Mouse (Mus musculus) testis, adult 10 weeks (tissue): ENCODE measurements around the gene Tarbp1. TPM values are rescaled to one million over a fixed set of nuclear protein-coding genes. Genes with fewer than 3 reads are reported as not detected.

Experiments used
- polyA plus RNA-seq: library from polyadenylated mRNA; stranded (reverse); fragments of 350-450 nt; fragmentation: Illumina TruSeq; extraction: RNeasy Lipid Tissue Mini Kit (QIAGEN cat#74804); gene quantifications from one replicate; pipeline ENCODE4 v1.2.3, GENCODE M21; 2014; ENCODE audit warnings: low read depth, low replicate concordance

The Tarbp1 gene
- polyA plus RNA-seq: 0.25 TPM

DNA sequence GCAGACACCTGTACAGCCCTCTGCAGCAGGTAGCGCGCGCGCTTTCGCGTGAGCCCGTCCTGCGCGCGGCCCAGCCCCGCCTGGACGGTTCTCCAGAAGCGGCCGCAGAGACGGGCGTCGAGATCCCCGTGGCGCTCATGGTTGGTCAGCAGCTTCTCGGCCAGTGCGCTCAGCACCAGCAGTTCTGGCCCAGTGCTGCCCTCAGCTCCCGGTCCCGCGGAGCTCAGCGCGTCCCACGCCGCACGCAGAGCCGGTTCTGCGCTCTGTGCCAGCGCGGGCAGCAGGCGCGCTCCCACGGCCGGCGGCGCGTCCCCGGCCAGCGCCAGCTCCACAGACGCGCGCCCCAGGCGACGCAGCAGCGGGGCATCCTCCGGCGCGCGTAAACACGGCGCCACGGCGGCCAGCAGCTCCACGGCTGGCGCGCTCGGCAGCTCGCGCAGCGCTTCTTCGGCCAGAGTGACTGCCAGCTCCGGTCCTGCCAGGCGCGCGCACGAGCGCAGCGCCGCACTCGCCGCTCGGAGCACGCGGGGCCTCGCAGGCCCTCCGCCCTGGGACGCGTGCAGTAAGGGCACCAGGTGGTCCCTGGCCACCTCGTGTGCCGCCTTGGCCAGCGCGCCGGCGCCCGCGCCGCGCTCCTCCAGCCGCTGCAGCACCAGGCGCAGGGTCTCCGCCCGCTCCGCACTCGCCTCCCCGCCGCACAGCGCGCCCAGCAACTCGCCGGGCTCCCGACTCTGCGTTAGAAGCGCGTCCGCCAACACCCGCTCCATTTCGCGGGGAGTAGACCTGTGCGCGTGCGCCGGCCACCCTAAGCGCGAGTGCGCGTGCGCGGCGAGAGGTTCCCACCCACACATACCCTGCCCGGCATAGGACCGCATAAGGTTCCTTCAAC, at the start of gene Tarbp1:
Gene Tarbp1 (minus strand): TSS at position 767 of the 889 bp plus-strand sequence.

DNA sequence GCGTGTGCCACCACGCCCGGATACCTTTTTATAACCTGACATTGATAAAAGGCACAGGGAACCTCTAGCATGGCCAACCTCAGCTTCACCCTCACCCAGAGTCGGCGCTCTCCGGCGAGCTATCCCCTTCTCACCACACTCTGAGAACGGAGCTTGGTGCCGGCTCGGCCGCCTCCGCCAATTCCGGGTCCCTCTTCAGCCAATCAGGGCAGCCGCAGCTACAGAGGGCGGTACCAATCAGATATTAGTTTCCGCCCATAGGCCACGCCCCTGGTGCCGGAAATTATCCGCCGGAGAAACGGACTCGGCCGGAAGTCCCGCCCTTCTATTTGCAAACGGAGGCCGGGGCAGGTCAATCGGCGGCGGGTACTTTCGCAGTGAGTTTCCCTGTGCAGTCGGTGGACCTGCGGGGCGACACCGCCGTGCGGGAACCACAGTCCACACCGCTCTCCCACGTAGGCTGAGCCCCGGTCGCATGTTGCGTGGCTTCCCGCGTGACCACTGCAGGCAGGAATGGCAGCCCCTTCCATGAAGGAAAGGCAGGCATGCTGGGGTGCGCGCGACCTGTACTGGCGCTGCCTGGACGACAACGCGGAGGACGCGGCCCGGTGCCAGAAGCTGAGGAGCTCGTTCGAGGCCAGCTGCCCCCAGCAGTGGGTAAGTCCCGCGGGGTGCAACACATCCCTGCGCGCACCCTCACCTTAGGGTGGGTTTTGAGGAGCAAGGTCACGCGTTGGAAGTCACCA, 52.5 kb downstream of the Tarbp1 start, which contains the start of gene Coa6:
Gene Coa6 (plus strand): TSS at position 342 of the 746 bp plus-strand sequence.

Other genes with a start within 250 kb of the Tarbp1 start
- gene Slc35f3, start 176.5 kb downstream of the Tarbp1 start, polyA plus RNA-seq: 0.25 TPM
- 18.3 TPM for gene Coa6, start 52.5 kb downstream of the Tarbp1 start, polyA plus RNA-seq
- 2.3 TPM for gene Irf2bp2, start 118.9 kb upstream of the Tarbp1 start, polyA plus RNA-seq